Mouse (Mus musculus) neutrophil, adult 5-6 weeks (primary cell): ENCODE data around the gene Kif13a. TPM values are rescaled to one million over a fixed set of nuclear protein-coding genes. Genes with fewer than 3 reads are reported as not detected.
A peak's percentile ranks its signal among the peaks of the same experiment; 100 is the strongest.

Experiments used
- ATAC-seq: fragments of 151-379, 151-347 bp; 2 replicates; pipeline ENCODE4 v1.8.0; 2017; ENCODE audit warnings: mild to moderate bottlenecking, moderate TSS enrichment; ENCODE audit not compliant: insufficient number of reproducible peaks, poor library complexity, low FRiP score, severe bottlenecking; ENCODE audit errors: extremely low read depth
- total RNA-seq: library from RNA; stranded (forward); fragments of 200-1000 nt; gene quantifications from 2 replicates; pipeline ENCODE4 v1.2.3, GENCODE M21; 2017

Gene Kif13a
- total RNA-seq, 1 experiment from 2014 or later, result 11.2 TPM

DNA sequence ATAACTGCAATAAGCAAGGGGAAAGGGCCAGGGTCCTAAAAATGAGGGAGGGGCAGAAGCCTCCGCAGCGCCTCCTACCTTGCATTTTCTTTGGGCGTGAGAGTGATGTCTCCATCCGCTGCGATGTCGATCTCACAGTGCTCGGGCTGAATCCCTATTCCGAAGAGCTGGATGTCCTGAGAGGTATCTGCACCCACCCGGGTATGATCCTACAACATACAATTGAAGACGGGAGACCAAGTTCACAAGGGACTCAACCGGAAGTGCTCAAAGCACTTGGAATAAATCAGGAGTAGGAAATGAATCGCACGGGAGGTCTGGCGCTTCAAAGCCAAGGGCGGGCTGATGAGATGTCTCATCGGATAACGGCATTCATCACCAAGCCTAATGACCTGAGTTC, 119.1 kb downstream of the Kif13a start:
- no peak for ATAC-seq

- ATAC-seq, result no peak
Measured at GRCm38 (mm10) chr13:46810098-46810497, 119.6 kb downstream of the Kif13a start.

GRCm38 (mm10) chr13:46807901-46808300, 121.8 kb downstream of the Kif13a start:
- ATAC-seq, result no peak

DNA sequence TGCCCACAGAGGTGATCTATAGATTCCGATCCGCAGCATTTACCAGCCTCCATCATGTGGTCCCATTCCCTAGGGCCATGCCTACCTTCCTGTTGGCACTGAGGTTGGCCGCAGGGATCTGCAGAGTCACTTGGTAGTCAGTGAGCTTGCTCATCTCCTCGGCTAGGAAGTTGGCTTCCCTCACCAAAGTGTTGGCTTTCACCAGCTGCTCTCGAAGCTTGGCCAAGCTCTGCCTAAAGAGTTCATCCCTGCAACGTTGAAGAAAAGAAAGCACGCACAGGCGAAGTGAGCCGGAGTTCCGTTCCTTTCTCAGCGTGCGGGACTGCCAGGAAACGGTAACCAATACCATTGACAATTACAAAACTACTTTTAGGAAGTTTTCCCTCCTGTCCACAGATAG, 128.5 kb downstream of the Kif13a start:
- no peak for ATAC-seq

DNA sequence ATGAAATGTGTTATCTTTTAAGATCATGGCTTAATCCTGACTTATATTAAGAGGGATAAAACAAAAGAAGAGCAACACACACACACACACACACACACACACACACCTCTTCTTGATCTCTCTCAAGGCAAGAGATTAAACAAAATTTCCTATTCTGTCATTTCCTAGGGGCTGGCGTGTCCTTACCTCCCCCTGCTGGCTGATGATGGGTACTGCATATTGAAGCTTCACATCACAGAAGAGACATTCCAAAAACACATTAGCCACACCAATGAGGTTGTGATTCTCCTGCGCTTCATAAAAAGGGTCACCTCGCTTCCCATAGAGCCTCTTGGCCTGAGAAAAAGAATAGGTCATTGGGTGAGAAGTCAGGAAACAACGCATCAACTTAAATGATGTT, 131.5 kb downstream of the Kif13a start:
- ATAC-seq, result peak; percentile 79

- no peak for ATAC-seq
Measured at GRCm38 (mm10) chr13:46796381-46796780, 133.3 kb downstream of the Kif13a start.

DNA sequence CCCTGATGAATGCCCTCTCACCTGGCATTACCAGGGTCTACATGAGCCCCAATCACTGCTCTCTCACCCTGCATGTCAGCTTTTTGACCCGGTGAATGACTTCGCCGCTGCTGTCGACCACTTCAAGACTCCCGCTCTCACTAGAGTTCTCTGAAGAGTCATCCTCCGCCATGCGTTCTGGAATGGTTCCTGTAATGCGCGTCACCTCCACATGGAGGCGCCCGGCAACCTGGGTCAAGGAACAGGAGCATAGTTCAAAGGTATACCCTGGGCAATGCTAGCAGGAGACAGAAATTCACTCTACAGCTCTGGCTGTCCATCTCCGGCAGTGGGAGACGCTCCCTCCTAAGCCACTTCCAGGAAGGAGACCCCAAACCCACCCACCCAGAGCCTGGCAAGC, 135.8 kb downstream of the Kif13a start:
- 0 out of 2 replicates have a peak, but pooled peaks have one; percentile 23 for ATAC-seq

- ATAC-seq, result no peak
Measured at GRCm38 (mm10) chr13:46788452-46788851, 141.2 kb downstream of the Kif13a start.

GRCm38 (mm10) chr13:46786836-46787235, 142.8 kb downstream of the Kif13a start:
- ATAC-seq, result no peak

DNA sequence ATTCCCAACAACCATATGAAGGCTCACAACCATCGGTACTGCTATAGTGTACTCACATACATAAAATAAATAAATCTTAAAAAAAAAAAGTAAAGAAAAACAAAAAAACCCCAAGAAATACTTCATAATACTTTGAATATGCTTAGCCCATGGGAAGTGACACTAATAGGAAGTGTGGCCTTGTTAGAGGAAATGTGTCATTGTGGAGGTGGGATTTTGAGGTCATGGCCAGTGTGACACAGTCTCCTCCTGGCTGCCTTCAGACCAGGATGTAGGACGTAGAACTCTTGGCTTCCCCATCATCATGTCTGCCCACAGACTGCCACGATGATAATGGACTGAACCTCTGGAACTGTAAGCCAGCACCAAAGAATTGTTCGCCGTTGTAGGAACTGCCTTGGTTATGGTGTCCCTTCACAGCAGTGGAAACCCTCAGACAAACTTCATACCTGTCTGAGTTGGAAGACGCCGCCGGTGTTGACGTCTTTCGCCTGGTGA, 143.6 kb downstream of the Kif13a start:
- ATAC-seq, result no peak

GRCm38 (mm10) chr13:46780379-46780778, 149.3 kb downstream of the Kif13a start:
- no peak for ATAC-seq

DNA sequence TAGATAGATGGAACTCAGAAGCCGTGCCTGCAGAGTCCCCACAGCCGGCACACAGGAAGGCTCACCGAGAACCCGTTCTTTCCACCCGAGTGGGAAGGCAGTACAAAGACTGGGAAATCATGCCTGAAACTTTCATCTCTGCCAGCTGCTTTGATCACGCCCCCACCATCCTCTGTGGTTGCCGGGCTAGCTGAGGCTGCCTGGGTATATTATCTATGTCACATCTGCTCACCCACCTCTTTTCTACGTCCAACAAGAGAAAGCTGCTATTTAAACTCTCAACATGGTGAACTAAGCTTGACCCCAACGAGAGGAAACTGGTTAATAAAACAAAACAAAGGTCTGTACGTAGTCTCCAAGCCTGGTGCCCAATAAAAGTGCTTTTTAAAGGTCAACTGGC, 149.8 kb downstream of the Kif13a start:
- ATAC-seq, result no peak

DNA sequence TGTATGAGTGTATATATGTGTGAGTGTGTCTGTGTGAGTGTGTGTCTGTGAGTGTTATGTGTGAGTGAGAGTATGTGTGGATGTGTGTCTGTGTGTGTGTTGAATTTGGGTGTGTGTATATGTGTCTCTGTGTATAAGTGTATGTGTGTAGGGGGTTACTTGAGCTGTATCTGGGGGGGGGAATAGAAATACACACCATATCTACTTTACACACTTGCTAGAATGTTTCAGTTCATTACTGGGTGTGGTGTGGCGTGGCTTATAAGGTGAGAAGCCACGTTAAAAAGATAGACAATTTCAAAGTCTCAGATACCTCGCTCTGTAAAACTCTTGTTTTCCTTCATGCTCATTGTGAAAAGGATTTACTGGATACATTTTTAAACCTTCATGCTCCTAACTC, 152.2 kb downstream of the Kif13a start:
- ATAC-seq, result no peak

GRCm38 (mm10) chr13:46776636-46777305, 152.9 kb downstream of the Kif13a start:
- no peak for ATAC-seq

DNA sequence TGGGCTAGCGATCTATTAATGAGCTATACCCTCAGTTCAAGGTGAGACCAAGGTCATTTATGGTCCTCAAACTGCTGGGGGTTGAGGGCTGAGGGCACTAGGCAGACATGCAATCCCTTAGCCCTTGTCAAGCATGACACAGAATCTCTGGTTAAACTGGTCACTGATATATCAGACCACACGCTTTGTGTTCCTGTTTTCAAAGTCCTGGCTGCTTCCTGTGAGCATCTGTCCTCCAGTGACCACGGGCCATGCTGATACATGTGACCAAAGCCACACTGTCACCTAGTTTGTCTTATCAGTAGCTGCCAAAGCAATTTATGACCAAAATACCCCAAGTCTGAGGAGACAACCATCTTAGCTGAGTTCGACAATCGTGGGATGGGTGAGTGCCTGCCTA, 154.7 kb downstream of the Kif13a start:
- ATAC-seq, result no peak

GRCm38 (mm10) chr13:46772581-46772980, 157.1 kb downstream of the Kif13a start:
- no peak for ATAC-seq

DNA sequence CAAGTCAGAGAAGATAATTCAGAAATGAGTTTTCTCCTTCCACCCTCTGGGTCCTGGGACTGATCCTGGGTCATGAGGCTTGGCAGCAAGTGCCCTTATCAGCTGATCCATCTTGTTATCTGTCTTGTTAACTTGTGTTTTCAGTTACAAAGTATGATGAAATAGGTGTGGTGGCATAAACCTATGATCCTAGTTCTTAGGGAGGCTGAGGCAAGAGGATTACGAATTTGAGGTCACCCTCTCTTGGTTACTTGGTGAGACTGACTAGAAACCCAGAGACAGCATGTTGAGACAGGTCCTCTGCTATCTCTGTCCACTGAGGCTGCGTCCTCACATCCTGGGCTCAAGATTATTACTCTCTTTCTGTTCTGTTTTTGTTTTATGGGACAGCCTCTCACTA, 164.3 kb downstream of the Kif13a start:
- ATAC-seq, result no peak

DNA sequence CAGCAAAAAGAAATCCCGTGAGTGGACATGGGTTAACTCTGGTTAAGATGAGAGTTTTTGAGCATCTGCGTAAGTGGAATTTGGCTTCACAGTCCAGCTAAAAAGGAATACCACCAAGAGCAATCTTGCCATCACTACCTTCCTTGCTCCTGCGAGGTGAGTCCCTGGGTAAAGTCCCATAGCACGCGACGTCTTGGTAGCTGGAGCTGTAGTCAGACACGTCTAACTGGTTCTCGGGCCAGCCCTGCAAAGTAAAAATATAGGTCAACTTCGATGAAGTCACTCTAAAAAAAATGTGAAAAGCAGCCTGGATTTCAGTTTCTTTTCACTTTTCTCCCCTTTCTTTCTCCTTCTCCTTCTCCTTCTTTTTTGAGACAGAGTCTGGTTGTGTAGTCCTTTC, 166.5 kb downstream of the Kif13a start:
- no peak for ATAC-seq

- ATAC-seq, result no peak
Measured at GRCm38 (mm10) chr13:46760921-46761320, 168.7 kb downstream of the Kif13a start.

DNA sequence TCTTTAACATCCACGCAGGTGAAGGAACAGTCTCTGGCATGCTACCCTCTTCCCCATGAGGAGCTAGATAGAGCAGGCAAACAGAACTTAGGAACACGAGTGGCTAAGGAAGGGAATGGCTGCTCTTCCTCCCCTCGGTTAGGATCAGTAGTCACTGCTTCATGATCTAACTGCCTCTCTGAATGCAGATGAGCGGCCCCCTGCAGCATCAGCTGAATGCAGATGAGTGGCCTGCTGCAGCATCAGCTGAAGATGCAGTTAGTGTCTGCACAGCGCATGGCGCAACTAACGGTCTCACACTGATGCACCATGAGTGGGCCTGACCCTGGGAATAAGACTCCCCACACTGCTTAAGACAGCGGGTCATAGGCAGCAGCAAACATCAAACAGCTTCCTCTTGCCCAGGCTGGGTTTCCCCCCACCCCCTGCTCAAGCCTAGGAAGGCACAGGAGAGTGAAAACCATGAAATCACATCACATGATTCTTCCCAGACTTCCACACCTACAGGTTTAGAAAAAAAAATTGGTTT, 170.3 kb downstream of the Kif13a start:
- ATAC-seq, result no peak

GRCm38 (mm10) chr13:46758627-46759026, 171.0 kb downstream of the Kif13a start:
- ATAC-seq, result no peak
